Mouse (Mus musculus): ENCODE data around the gene Strn4.

DNA sequence AGATGAGACGGTGACA lies 59.4 kb downstream of the Strn4 start, which contains the start of gene Dact3:
- TF ChIP-seq CTCF (IDR thresholded peaks at IDR 0.05 in 2 of 3, conservative IDR thresholded peaks at IDR 0.05 in 1 of 3; ENCODE audit: control insufficient read depth in 1 of 3, insufficient read depth in 1 of 3, low read depth in 2 of 3, low read length in 3 of 3, poor library complexity in 1 of 3, severe bottlenecking in 1 of 3) (no peak), MEF2A (IDR thresholded peaks at IDR 0.05; ENCODE audit: extremely low read depth, insufficient replicate concordance, low read depth, low read length, poor library complexity, severe bottlenecking) (no peak), POLR2AphosphoS2 (IDR thresholded peaks at IDR 0.05; ENCODE audit: low read length) (no peak), POLR2A (IDR thresholded peaks at IDR 0.05; ENCODE audit: control insufficient read depth in 1 of 2, insufficient read depth in 1 of 2, low read depth in 1 of 2, low read length in 2 of 2, poor library complexity in 1 of 2) (no peak), ZNF384 (IDR thresholded peaks at IDR 0.05; ENCODE audit: low read depth, low read length) (no peak), ZC3H11A (IDR thresholded peaks at IDR 0.05; ENCODE audit: low read depth, low read length) (no peak), RCOR1 (IDR thresholded peaks at IDR 0.05; ENCODE audit: low read depth, low read length) (no peak), EP300 (IDR thresholded peaks at IDR 0.05; ENCODE audit: low read depth in 1 of 2, low read length in 2 of 2) (no peak), RAD21 (IDR thresholded peaks at IDR 0.05; ENCODE audit: low read depth, low read length) (no peak)
